Mouse (Mus musculus): ENCODE measurements around the gene Ephb6.

- TF ChIP-seq CTCF (IDR thresholded peaks at IDR 0.05; ENCODE audit: low read depth, low read length) (no peak), POLR2A (IDR thresholded peaks at IDR 0.05; ENCODE audit: extremely low read depth, insufficient read depth, low read length) (no peak)
Measured at GRCm38 (mm10) chr6:41605794-41606104, 467 bp downstream of the Ephb6 start.
